Mouse (Mus musculus): ENCODE measurements around the gene Cenpk. TPM values are rescaled to one million over a fixed set of nuclear protein-coding genes. Genes with fewer than 3 reads are reported as not detected.

The Cenpk gene
- 11.1 and 13.4 TPM in 2 replicates for total RNA-seq (2023)

GRCm38 (mm10) chr13:104228384-104229066 is at the start of gene Cenpk, which contains the start of gene Ppwd1:
Gene Cenpk (plus strand): TSS chr13:104228611.
Gene Ppwd1 (minus strand): TSS chr13:104228843.

GRCm38 (mm10) chr13:104178650-104179121 is 49.7 kb upstream of the Cenpk start, which contains the start of gene Trim23:
Gene Trim23 (plus strand): TSS chr13:104178797.

GRCm38 (mm10) chr13:104287366-104288225 is 59.2 kb downstream of the Cenpk start, which contains the start of gene Adamts6:
Gene Adamts6 (plus strand): TSS chr13:104287835.

Other genes with a start within 250 kb of the Cenpk start
- 12.4 and 14.1 TPM in 2 replicates for gene Nln, start 119.0 kb upstream of the Cenpk start, total RNA-seq (2023)
- not detected in 2 replicates for gene Sgtb, start 118.9 kb upstream of the Cenpk start, total RNA-seq (2023)
- 15.0 and 16.1 TPM in 2 replicates for gene Trappc13, start 50.1 kb upstream of the Cenpk start, total RNA-seq (2023)
- 5.2 and 5.8 TPM in 2 replicates for gene Trim23, start 49.8 kb upstream of the Cenpk start, total RNA-seq (2023)
- gene Ppwd1, start 232 bp downstream of the Cenpk start, total RNA-seq (2023): 21.3 and 22.6 TPM in 2 replicates
- 1.3 and 1.9 TPM in 2 replicates for gene Adamts6, start 59.2 kb downstream of the Cenpk start, total RNA-seq (2023)